Mouse (Mus musculus) CH12.LX (cell line): Measurements from ENCODE around the gene Gpr108. TPM values are rescaled to one million over a fixed set of nuclear protein-coding genes. Genes with fewer than 3 reads are reported as not detected.

ENCODE experiments used
- DNase-seq: peaks from one replicate; pipeline ENCODE4 v3.0.0-alpha.2; 2013; ENCODE audit errors: extremely low read depth
- H3K27ac ChIP-seq: 2 replicates; pipeline ENCODE4 v1.5.1; 2012; ENCODE audit warnings: low read depth, mild to moderate bottlenecking, control low read depth, moderate library complexity; ENCODE audit not compliant: insufficient read depth
- H3K27me3 ChIP-seq: replicated peaks from 2 replicates; pipeline ENCODE3; 2012; ENCODE audit warnings: inconsistent platforms
- H3K36me3 ChIP-seq, 2 experiments: replicated peaks in 1 of 2; 2 replicates each; pipeline versions ENCODE3 to v1.6.1; 2012; ENCODE audit warnings: inconsistent platforms in 1 of 2, low read length in 1 of 2, mild to moderate bottlenecking in 1 of 2, mixed read lengths in 1 of 2, moderate library complexity in 1 of 2; ENCODE audit not compliant: control insufficient read depth in 1 of 2, insufficient read depth in 1 of 2
- H3K4me1 ChIP-seq, 2 experiments: 2 replicates each; pipeline ENCODE4 v1.6.1; 2012; ENCODE audit warnings: inconsistent platforms in 1 of 2, moderate library complexity in 1 of 2; ENCODE audit not compliant: insufficient read depth in 2 of 2, control insufficient read depth in 1 of 2
- H3K4me2 ChIP-seq: 2 replicates; pipeline ENCODE4 v1.6.1; 2012; ENCODE audit warnings: low read depth, mild to moderate bottlenecking, control low read depth; ENCODE audit not compliant: poor library complexity, insufficient read depth, severe bottlenecking
- H3K4me3 ChIP-seq, 3 experiments: fragments of 150-350 bp in 1 of 3; sonication (generic) in 1 of 3; replicated peaks in 1 of 3; 2 replicates each; pipeline versions ENCODE3 to v1.5.1; 2011 to 2012; ENCODE audit warnings: low read depth in 2 of 3, low read length in 2 of 3, mild to moderate bottlenecking in 2 of 3, moderate library complexity in 2 of 3, control low read depth in 1 of 3, improper control_type of control experiment in 1 of 3, inconsistent platforms in 1 of 3, mixed read lengths in 1 of 3; ENCODE audit not compliant: poor library complexity in 1 of 3
- H3K79me2 ChIP-seq: replicated peaks from 2 replicates; pipeline ENCODE4 v1.6.1; 2012; ENCODE audit warnings: mild to moderate bottlenecking, moderate library complexity; ENCODE audit not compliant: control insufficient read depth, poor library complexity, insufficient read depth, severe bottlenecking; ENCODE audit errors: extremely low read depth
- H3K9ac ChIP-seq: 2 replicates; pipeline ENCODE4 v1.6.1; 2012; ENCODE audit warnings: low read depth, mild to moderate bottlenecking, control low read depth, moderate library complexity; ENCODE audit not compliant: insufficient read depth
- H3K9me3 ChIP-seq: replicated peaks from 2 replicates; pipeline ENCODE3; 2012; ENCODE audit warnings: low read length, inconsistent platforms, mixed read lengths
- BHLHE40 ChIP-seq: IDR thresholded peaks from 2 replicates; pipeline ENCODE4 v1.6.1; 2011; ENCODE audit warnings: mild to moderate bottlenecking, low read depth, low read length, improper control_type of control experiment
- CHD1 ChIP-seq: IDR thresholded peaks from 2 replicates; pipeline ENCODE4 v1.6.1; 2012; ENCODE audit warnings: low read depth, low read length, improper control_type of control experiment, inconsistent platforms
- CHD2 ChIP-seq: IDR thresholded peaks from 2 replicates; pipeline ENCODE4 v1.6.1; 2011; ENCODE audit warnings: low read length, improper control_type of control experiment
- E2F4 ChIP-seq: IDR thresholded peaks from 2 replicates; pipeline ENCODE4 v1.6.1; 2011; ENCODE audit warnings: low read depth, low read length, improper control_type of control experiment; ENCODE audit not compliant: insufficient replicate concordance
- ELF1 ChIP-seq: IDR thresholded peaks from 2 replicates; pipeline ENCODE4 v1.6.1; 2014; ENCODE audit warnings: low read depth, mild to moderate bottlenecking, inconsistent platforms, low read length, improper control_type of control experiment
- EP300 ChIP-seq: IDR thresholded peaks from 2 replicates; pipeline ENCODE4 v1.6.1; 2011; ENCODE audit warnings: low read length, improper control_type of control experiment
- ETS1 ChIP-seq: conservative IDR thresholded peaks from 2 replicates; pipeline ENCODE4 v1.6.1; 2012; ENCODE audit warnings: low read depth, mild to moderate bottlenecking, inconsistent platforms, low read length, improper control_type of control experiment, moderate library complexity
- IRF4 ChIP-seq: IDR thresholded peaks from 2 replicates; pipeline ENCODE4 v1.6.1; 2014; ENCODE audit warnings: low read depth, mild to moderate bottlenecking, inconsistent platforms, low read length, improper control_type of control experiment
- MAFK ChIP-seq: IDR thresholded peaks from 2 replicates; pipeline ENCODE4 v1.6.1; 2011; ENCODE audit warnings: low read length, improper control_type of control experiment; ENCODE audit not compliant: insufficient replicate concordance
- MAZ ChIP-seq: IDR thresholded peaks from 2 replicates; pipeline ENCODE4 v1.6.1; 2012; ENCODE audit warnings: low read depth, mild to moderate bottlenecking, inconsistent platforms, low read length, improper control_type of control experiment, moderate library complexity
- MEF2A ChIP-seq: IDR thresholded peaks from 2 replicates; pipeline ENCODE4 v1.6.1; 2014; ENCODE audit warnings: low read depth, mild to moderate bottlenecking, inconsistent platforms, low read length, improper control_type of control experiment, borderline replicate concordance
- MXI1 ChIP-seq: IDR thresholded peaks from 2 replicates; pipeline ENCODE4 v1.6.1; 2011; ENCODE audit warnings: mild to moderate bottlenecking, low read depth, low read length, improper control_type of control experiment
- MYC ChIP-seq: IDR thresholded peaks from 2 replicates; pipeline ENCODE4 v1.6.1; 2011; ENCODE audit warnings: low read depth, mild to moderate bottlenecking, improper control_type of control experiment, low read length
- NELFE ChIP-seq: IDR thresholded peaks from 2 replicates; pipeline ENCODE4 v1.6.1; 2011; ENCODE audit warnings: low read depth, low read length, improper control_type of control experiment
- NRF1 ChIP-seq: IDR thresholded peaks from 2 replicates; pipeline ENCODE4 v1.6.1; 2014; ENCODE audit warnings: low read depth, mild to moderate bottlenecking, inconsistent platforms, low read length, improper control_type of control experiment, moderate library complexity
- POLR2A ChIP-seq: IDR thresholded peaks from 2 replicates; pipeline ENCODE4 v1.6.1; 2011; ENCODE audit warnings: low read depth, mild to moderate bottlenecking, improper control_type of control experiment, low read length
- TBP ChIP-seq: conservative IDR thresholded peaks from 2 replicates; pipeline ENCODE4 v1.6.1; 2011; ENCODE audit warnings: low read depth, low read length, improper control_type of control experiment
- TCF12 ChIP-seq: IDR thresholded peaks from 2 replicates; pipeline ENCODE4 v1.6.1; 2014; ENCODE audit warnings: low read depth, mild to moderate bottlenecking, inconsistent platforms, low read length, improper control_type of control experiment
- USF1 ChIP-seq: IDR thresholded peaks from 2 replicates; pipeline ENCODE4 v1.6.1; 2014; ENCODE audit warnings: low read depth, mild to moderate bottlenecking, inconsistent platforms, low read length, improper control_type of control experiment
- USF2 ChIP-seq: conservative IDR thresholded peaks from 2 replicates; pipeline ENCODE4 v1.6.1; 2011; ENCODE audit warnings: low read depth, low read length, improper control_type of control experiment
- ZC3H11A ChIP-seq: IDR thresholded peaks from 2 replicates; pipeline ENCODE4 v1.6.1; 2012; ENCODE audit warnings: low read depth, mild to moderate bottlenecking, inconsistent platforms, low read length, improper control_type of control experiment
- ZKSCAN1 ChIP-seq: IDR thresholded peaks from 2 replicates; pipeline ENCODE4 v1.6.1; 2012; ENCODE audit warnings: low read depth, inconsistent platforms, low read length, improper control_type of control experiment, borderline replicate concordance
- ZMIZ1 ChIP-seq: IDR thresholded peaks from 2 replicates; pipeline ENCODE4 v1.6.1; 2012; ENCODE audit warnings: low read depth, mild to moderate bottlenecking, inconsistent platforms, low read length, improper control_type of control experiment
- ZNF384 ChIP-seq: IDR thresholded peaks from 2 replicates; pipeline ENCODE4 v1.6.1; 2012; ENCODE audit warnings: low read depth, low read length, improper control_type of control experiment, inconsistent platforms
- dilution Hi-C: fragments of 300-500 bp; cut with MboI; formaldehyde crosslinking; loops from 2 replicates; pipeline ENCODE4 v1.14.3; 2020; ENCODE audit warnings: low sequenced_read_pairs; ENCODE audit not compliant: extremely low pct_unique_long_range_greater_than_20kb, extremely low pct_ligation_motif_present
- in situ Hi-C: fragments of 300-500 bp; cut with MboI; formaldehyde crosslinking; loops from 3 replicates; pipeline ENCODE4 v1.14.3; 2019; ENCODE audit warnings: low sequenced_read_pairs, low pct_ligation_motif_present, low pct_unique_long_range_greater_than_20kb, mixed read lengths
- polyA plus RNA-seq: library from polyadenylated mRNA; unstranded; fragments of >175 nt; gene quantifications from 2 replicates; pipeline ENCODE4 v1.2.1, GENCODE M21; 2012; ENCODE audit warnings: low read depth; ENCODE audit not compliant: insufficient read length
- total RNA-seq, 2 experiments: library from RNA; depleted of rRNA; stranded (reverse); fragments of 300-350 nt in 1 of 2; fragments of >200 nt in 1 of 2; gene quantifications; 2 replicates each; pipeline ENCODE4 v1.2.3; 2012 to 2014

Gpr108 gene
- total and polyA plus RNA-seq, 3 experiments = 20.2 to 32.0 (median 25.0) TPM

DNA sequence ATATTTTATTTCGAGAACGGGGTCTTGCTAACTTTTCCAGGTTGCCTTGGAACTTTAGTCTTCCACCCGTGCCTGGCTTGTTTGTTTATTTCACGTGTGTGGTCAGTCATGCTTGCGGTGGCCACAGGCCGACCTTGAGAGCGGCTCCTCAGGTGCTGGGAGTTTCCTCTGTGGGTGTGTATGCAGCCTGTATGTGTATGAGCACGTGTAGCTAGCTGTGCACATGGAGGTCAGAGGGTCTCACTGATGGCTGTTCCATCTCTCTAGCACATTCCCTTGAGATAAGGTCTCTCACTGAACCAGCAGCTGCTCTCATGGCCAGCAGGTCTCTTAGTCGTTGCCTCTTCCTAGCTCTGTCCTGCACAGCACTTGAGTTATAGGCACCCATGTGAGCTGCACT, 12.1 kb upstream of the Gpr108 start:
- no peaks in the 10 kb centered on the region for H3K79me2 ChIP-seq
- no peaks in the 10 kb centered on the region for H3K9me3 ChIP-seq
- no peaks in the 10 kb centered on the region for H3K4me1 ChIP-seq
- H3K27ac ChIP-seq = no peak overlapping the region
- dilution Hi-C loops (no loop called here), in situ Hi-C loops (no loop called here)
- H3K4me3 ChIP-seq = no peak overlapping the region
- TF ChIP-seq MAFK = no peak
- TF ChIP-seq MYC = no peak
- TF ChIP-seq POLR2A = no peak
- no peak for TF ChIP-seq E2F4
- no peak for TF ChIP-seq ZKSCAN1
- TF ChIP-seq MAZ = no peak
- TF ChIP-seq NRF1 = no peak
- TF ChIP-seq ZNF384 = no peak
- no peak for TF ChIP-seq NELFE
- no peak for TF ChIP-seq ZC3H11A
- no peak for TF ChIP-seq MEF2A
- no peak for TF ChIP-seq TBP
- no peak for TF ChIP-seq CHD2
- TF ChIP-seq USF1 = no peak
- TF ChIP-seq ETS1 = no peak
- no peak for TF ChIP-seq CHD1
- TF ChIP-seq BHLHE40 = no peak
- H3K36me3 ChIP-seq = peaks cover 31 to 94% of the 10 kb centered on the region in 2 experiments
- H3K27me3 ChIP-seq = no peaks in the 10 kb centered on the region
- no peak for DNase-seq
- no peak overlapping the region for H3K9ac ChIP-seq
- H3K4me2 ChIP-seq = no peak overlapping the region

GRCm38 (mm10) chr17:57259742-57260141, 11.5 kb upstream of the Gpr108 start:
- Histone ChIP-seq H3K9me3 (no peaks in the 10 kb centered on the region), H3K79me2 (no peaks in the 10 kb centered on the region), H3K27me3 (no peaks in the 10 kb centered on the region), H3K4me1 (no peaks in the 10 kb centered on the region), H3K4me2 (no peak overlapping the region), H3K36me3 (peaks cover 37 to 96% of the 10 kb centered on the region in 2 experiments), H3K27ac (no peak overlapping the region), H3K4me3 (no peak overlapping the region), H3K9ac (no peak overlapping the region)
- TF ChIP-seq MXI1 = no peak
- TF ChIP-seq IRF4 = no peak
- no peak for TF ChIP-seq MEF2A
- no peak for TF ChIP-seq USF2
- no peak for TF ChIP-seq TCF12
- no peak for TF ChIP-seq USF1
- no peak for TF ChIP-seq MAFK
- no peak for TF ChIP-seq ZKSCAN1
- TF ChIP-seq ZMIZ1 = no peak
- TF ChIP-seq ZC3H11A = no peak
- TF ChIP-seq TBP = no peak
- TF ChIP-seq ELF1 = no peak
- no peak for TF ChIP-seq E2F4
- no peak for TF ChIP-seq EP300
- no peak for TF ChIP-seq MYC
- no peak for DNase-seq
- in situ Hi-C loops = no loop called here
- dilution Hi-C loops = no loop called here
